Mouse (Mus musculus) frontal cortex, postnatal 14 days (tissue): Measurements from ENCODE around the gene Atn1.
"Not testable (repeated sequence)": the region's sequence is repeated elsewhere in the genome, so short reads cannot be mapped to it uniquely, and the experiment has no call there.

Experiments used
- DNase-seq, 2 experiments: peaks; one replicate each; pipeline ENCODE4 v3.0.0; 2022; ENCODE audit warnings: low spot score in 2 of 2

Gene Atn1

DNA sequence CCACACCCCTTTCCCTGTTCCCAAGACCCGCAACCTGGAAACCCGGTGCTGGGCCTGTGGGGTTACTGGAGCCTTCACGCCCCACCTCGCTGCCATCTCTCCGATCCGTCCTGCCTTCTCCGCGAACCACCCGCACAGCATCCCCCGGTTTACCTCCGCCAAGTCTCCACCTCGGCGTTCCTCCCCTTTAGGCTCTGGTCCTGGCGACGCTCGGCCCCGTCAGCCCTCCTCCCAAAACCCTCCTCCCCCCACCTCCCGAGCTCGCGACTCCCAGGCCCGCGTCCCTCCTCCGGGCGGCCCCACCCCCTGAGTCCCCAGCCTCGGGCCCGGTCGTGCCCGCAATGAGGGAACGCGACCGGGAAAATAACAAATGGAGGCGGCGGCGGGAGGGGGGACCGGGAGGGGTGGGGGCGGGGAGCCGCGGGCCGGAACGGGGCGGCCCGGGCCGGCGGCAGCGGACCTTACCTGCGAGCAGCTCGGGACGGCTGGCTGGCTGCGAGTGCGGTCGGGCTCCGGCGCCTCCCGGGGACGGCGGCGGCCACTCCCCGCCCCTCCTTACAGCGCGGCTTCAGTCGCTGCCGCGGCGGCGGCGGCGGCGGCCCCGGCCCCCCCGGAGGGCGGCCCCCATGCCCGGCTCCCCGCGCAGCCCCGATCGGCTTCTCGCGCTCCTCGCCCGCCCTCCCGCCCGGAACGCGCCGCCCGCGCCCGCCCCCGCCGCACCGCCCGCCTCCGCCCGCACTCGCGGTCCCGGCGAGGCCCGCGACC is at the start of gene Atn1, which contains the start of gene Gm45234:
Atn1 (minus strand) TSS at position 694 of the 765 bp plus-strand sequence.
Gm45234 (minus strand) TSS at position 191 of the 765 bp plus-strand sequence.
- DNase-seq = no peak

DNA sequence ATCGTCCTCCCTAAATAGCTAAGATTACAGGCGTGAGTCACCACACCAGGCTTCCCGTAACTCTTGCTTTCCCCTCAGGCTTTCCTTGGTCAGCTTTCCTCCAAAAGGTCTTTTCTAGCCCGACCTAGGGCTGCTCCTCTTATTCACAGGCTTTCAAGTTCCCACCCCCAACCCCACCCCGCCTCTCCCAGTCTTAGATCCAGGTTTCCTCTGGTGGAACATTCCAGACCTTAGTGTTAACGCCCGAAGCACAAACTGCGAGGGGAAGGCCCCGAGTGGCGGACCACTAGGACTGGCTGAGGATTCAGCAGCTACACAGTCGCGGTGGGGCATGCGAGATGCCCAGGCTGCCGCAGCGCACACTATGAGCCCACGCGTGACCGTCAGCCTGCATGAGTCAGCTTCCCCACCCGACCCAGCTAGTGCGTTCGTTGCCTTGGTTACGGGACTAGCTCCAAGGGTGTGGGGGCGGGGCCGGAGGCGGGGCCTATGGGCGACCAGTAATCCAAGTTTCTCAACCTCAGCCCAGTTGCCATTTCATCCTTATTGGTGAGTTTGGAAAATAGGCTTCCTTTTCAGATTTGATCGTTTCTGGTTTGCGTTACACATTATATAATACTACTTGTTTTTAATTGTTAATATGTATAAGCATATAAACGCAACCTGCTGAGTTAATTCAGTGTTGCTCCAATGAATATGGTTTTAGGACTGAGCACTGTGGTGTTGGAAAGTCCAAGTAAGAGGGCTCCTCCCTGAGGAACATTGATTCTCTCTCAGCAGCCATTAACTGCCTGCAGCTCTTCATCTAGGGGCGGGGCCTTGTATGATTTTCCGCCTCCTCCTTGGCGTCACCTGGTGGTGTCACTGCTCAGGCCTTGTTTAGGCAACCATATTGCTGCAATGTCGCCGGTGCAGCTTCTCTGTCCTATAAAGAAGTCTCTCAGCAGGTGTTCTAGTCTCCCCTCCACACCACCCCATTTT is 49.3 kb upstream of the Atn1 start:
- DNase-seq = peak; percentile 95

DNA sequence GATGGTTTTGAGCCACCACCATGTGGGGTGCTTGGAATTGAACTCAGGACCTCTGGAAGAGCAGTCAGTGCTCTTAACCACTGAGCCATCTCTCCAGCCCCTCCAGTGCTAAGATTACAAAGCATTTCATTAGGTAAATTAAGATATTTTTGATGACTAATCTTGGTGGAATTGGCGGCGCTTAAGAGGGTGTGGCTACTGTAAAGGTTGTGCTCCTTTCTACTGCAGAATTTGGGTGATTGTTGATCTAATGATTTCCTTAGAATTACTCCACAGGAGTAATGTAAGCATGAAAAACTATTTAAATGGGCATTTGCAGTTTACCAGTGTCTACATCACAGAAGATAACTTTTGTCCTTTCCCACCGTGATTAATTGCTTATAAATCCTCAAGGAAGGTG is 48.0 kb upstream of the Atn1 start:
- DNase-seq = no peak

DNA sequence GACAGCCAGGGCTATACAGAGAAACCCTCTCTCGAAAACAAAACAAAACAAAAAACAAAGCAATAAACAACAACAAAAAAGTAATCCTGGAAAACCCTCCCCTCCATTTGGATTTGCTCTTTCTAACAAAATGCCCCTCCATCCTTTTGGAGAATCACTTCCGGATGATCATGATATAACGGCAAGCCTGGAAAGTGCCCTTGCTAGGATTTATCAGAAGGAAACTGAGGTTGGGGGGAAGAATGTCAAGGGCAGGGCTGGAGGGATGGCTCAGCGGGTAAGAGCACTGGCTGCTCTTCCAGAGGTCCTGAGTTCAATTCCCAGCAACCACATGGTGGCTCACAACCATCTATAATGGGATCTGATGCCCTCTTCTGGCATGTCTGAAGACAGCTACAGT is 47.4 kb upstream of the Atn1 start:
- DNase-seq = not testable (repeated sequence)

DNA sequence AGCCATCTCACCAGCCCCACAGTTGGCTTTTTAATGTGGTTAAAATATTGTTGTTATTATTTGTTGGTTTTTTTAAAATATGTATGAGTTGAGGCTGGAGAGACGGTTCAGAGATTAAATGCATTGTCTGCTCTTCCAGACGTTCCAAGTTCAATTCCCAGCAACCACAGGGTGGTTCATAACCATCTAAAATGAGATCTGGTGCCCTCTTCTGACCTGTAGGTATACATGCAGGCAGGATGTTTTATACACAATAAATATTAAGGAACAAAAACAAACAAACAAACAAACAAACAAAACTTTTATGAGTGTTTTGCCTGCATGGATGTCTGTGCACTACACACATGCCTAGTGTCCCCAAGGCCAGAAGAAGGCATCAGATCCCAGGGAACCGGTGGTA is 46.7 kb upstream of the Atn1 start:
- DNase-seq = no peak

DNA sequence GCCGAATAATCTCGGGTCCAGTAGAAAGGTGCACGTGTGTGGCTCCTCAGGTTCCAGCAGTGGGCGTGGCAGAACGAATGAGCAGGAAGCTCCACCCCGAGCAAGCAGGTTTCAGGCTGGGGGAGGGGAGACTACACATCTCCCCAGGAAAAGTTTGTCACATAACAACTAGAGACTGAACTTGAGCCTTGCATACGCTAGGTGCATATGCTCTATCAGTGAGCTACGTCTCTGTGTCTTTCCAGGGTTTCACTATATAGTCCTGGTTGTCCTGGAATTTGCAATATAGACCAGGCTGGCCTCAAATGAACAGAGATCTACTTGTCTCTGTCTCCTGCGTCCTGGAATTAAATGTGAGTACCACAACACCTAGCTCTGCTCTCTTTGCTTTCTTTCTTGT is 46.1 kb upstream of the Atn1 start:
- DNase-seq = not testable (repeated sequence)

DNA sequence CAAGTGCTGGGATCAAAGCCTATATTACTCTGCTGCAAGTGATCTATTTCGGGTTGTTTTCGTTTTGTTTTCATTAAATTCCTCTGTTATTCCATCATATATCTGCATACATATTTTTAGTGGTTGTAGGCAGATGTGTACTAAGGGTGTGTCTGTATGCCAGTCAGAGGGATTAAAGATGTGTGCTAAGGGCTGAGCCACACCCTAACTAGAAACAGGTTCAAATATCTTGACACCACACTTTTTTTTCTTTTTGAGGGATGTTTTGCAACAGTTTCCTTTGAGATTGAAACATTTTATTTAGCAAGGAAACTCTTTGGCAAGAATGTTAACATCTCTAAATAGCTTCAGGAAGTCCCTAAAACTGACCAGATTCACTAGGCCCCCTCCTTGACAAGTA is 39.9 kb upstream of the Atn1 start:
- DNase-seq = no peak

DNA sequence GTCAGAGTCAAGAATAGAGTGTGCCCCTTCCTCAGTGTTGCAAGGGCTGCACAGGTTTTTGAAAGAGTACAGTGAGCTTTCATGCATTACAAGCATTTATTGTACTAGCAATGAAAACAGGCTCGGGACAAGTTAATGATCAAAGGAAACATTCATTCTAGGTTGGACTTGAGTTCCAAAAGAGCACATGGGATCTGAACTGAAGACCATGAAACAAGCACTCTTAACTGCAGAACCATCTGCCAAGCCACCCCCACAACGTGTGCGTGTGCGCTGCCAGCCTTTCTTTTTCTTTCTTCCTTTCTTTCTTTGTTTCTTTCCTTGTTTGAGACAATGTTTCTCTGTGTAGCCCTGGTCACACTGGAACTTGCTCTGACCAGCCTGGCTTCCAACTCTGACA is 39.5 kb upstream of the Atn1 start:
- no peak for DNase-seq

DNA sequence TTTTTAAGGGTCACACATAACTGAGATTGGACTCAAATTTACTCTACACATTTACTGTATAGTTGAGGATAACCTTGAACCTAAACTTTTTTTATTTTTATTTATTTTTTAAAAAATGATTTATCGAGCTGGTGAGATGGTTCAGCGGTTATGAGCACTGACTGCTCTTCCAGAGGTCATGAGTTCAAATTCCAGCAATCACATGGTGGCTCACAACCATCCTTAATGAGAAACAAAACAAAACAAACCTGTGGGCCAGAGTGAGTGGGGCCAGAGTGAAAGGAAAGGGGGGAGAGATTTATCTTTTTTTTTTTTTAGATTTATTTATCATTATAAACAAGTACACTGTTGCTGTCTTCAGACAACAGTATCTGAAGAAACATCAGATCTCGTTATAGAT is 35.6 kb upstream of the Atn1 start:
- DNase-seq = no peak

DNA sequence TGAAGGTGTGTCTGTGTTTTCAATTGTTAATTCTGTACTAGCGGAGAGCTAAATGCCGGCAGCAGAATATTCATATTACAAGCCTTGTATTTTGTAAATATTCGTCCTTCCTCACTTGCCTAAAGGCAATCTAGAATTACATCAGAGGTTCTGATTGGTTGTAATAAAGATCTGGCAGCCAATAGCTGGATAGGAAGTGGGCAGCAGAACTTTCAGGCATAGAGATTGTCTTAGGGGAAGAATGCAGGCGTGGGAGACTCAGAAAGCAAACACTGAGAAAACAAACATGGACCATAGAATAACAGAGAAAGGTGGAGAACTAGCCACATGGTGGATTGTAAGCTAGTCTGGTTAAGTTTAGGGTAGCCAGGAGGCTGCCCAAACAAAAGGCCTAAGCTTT is 33.8 kb upstream of the Atn1 start:
- DNase-seq = no peak

DNA sequence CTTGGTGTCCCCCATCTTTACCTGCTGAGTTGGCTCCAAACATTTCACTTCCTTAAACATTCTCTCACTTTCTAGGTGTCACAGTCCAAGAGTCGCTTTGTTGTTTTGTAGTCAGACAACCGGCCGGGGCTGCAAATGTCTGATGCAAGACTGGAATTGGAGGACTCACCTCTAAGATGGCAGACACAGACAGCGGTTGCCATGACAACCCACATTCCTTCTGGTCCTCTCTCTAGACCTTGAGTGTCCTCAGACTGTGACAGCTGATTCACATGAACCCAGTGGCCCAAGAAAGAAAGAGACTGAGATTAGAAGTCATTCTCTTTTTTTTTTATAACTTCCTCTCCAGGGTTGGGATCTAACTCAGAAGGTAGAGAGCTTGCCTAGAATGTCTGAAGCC is 33.2 kb upstream of the Atn1 start:
- DNase-seq = no peak

DNA sequence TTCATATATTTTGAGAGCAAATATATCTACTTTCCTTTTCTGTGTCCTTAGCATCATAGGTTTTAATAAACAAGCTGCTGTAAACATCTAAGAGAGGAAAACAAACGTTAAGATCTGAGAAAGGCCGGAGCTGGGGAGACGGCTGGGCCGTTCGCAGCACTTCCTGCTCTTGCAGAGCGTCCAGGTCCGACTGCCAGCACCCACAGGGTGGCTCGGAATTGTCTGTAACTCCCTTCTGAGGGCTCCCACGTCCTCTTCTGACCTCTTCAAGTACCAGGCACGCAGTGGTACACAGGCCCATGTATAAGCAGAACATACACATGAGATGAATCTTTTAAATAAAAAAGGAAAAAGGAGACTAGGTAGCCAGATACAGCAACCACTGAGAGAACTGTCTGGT is 31.4 kb upstream of the Atn1 start:
- DNase-seq = no peak

DNA sequence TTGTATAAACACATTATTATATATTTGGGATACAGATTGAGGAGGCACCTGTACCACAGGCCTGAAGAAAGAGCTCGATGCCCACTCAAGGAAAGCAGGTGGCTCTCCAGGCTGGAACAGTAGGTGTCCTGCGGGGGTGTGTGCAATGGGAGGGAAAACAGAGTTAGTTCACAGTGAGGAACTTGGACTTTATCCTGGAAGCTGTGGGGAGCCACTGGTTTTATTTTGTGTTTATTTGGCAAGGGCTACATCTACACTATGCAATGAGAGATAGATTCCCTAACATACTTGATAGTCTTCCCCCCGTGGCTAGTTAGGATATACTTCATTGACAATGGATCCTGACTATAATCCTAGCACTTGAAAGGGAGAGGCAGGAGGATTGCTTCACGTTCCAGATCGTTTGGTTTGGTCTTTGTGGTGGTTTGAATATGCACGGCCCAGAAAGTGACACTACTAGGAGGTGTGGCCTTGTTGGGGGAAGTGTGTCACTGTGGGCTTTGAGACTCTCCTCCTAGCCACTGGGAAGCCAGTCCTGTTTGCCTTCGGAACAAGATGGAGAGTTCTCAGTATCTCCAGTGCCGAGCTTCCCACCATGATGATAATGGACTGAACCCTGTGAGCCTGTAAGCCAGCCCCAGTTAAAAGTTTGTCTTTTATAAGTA is 30.6 kb upstream of the Atn1 start:
- no peak for DNase-seq

DNA sequence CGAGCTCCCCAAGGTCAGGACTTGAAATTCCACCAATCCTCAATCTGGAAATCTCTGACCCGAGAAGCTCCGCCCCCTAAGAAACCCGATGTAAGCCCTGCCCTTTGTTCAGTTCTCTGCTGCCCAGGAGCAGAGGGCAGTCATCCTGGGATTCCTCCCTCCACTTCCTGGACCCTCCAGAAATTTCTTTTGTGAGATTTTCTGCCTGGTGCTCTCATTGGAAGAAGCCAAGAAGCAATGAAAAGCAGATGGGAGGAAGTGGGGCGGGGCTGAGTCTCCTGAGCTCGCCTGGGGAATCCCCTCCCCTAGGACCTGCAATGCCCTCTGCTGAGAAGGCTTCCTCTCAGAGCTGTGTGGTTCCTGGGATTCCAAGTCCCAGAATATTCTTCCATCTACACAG is 26.1 kb upstream of the Atn1 start:
- DNase-seq = no peak

DNA sequence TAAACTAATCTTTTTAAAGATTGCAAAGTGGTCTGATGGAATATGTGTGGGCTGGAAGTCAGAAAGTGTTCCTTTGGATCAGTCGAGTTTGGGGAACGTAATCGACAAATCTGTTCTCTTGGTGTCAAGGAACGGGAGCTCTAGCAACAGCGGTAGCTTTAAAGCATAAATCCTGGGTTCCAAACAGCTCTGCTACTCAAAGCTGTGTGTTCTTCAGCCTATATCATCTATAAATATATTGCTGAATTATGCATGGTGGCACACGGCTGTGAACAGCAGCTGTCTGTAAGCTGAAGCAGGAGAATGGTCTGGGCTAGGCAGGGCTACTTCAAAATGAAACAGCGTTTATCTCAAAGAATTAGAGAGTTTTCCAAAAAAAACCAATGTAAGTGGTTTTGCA is 24.6 kb upstream of the Atn1 start:
- no peak for DNase-seq

DNA sequence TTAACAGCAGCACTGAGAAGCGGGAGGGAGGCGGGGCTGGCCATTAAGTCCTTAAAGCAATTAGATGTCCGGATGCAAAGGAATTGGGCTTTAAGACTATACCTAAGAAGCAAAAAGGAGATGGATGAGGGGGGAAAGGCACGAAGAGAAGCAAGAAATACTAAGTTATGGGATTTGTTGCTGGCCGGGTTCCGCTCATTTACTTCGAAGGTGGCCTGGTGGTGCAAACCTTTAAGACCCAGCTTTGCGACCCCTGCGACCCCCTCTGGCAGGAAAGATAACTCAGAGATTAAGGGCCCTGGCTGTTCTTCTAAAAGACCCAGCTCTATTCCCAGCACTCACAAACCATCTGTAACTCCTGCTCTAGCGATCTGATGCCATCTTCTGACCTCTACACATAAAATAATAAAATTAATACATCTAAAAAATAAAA is 23.7 kb upstream of the Atn1 start:
- no peak for DNase-seq

DNA sequence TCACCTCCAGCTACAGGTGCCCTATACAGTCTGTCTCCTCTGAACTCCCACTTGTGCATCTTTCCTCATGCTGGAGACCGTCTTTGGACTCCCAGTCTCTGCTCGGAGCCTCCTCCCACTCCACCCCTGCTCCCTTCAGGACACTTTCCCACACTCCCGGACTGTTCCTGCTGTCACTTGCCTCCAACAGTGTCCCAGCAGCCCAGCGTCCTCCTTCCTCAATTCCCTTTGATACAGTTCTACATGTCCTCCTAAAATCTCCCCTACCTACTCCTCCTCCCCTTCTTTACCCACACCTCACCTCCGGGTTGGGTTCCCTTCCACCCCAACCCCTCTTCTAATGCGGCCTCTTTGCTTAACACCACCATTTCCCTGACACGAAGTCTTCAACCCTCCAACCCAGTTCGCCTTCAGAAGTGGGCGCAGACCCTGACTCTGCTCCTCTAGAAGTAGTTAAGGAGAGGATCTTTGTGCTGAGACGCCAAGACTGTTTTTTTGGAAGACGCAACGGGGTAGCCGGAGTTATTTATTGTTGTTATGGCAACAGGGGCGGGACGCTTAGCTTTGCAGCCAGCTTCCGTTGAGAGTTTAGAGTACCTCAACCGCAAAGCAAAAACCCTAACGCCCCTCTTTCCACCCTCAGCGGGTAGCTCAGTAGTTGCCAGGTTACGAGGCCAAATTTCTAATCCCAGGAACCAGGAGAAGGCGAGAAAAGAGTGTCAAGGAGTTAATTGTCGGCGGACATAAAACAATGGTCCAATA is 23.1 kb upstream of the Atn1 start, which contains the start of gene Lrrc23:
Lrrc23 (minus strand) TSS at position 506 of the 762 bp plus-strand sequence.
- no peak for DNase-seq

DNA sequence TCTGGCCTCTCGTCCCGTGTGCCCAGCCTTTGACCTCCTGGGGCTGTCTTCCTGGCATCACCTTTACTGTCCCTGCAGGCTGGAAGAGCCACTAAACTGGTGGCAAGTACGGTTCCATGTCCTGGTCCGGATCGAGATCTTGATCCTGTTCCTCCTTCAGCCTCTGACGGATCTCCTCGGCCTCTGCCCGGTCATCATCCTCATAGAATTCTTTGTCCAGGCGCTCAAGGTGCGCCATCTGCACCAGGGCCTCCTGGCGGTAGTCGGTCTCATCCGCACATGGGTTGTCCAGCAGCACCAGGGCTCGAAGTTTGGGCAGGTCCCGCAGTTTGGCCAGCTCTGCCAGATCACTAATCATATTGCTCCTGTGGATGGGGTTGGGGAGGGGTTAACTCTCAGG is 14.2 kb upstream of the Atn1 start:
- no peak for DNase-seq

DNA sequence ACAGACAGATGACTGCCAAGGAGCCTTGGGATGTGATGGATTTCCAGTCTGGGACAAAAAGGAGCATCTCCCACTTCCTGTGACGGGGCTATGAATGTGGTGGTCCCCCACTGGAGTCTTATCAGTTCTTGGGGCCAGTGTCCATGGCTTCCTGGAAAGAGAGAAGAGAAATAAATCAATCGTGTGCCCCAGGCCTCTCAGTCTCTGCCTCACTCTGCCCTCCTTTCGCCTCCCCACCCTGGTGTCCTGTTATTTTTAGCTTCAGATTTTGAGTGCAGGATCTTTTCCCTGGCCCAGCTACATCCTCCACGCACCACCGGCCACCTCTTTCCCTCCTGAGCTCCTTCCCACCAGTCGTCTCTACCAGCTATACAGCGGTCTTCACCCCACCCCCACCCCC is 13.7 kb upstream of the Atn1 start:
- DNase-seq = no peak

DNA sequence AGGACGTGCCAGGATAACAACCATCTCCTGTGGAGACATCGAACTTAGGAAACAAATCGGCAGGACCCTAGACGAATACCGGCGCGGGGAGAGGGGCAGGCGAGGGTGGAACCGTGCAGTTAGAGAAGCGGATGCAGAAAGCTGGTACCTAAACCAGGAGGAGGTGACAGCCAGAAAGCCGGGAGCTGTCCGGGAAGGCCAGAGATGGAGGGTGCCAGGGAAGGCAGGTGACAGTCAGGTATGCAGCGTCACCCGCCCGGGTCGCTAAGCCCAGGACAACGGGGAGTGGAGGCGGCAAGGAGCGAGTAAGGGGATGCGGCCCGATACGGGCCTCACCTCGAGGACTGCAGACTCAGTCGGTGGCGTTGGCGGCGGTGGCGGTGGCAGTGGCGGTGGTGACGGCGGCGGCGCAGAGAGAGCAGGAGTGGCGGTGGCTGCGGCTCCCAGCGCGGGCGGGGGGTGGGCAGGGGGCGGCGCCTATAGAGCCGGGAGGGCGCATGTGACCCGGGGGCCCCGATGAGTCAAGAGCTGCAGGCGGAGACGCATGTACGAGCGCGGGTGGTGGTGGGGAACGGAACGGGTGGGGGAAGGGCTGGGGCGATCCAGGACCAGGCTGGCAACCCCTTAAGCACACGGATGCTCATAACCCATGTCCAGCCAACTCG is 12.9 kb upstream of the Atn1 start, which contains the start of gene Eno2:
Eno2 (minus strand) TSS at position 573 of the 665 bp plus-strand sequence.
- DNase-seq = peak in 1 of 2 experiments; percentile 63

DNA sequence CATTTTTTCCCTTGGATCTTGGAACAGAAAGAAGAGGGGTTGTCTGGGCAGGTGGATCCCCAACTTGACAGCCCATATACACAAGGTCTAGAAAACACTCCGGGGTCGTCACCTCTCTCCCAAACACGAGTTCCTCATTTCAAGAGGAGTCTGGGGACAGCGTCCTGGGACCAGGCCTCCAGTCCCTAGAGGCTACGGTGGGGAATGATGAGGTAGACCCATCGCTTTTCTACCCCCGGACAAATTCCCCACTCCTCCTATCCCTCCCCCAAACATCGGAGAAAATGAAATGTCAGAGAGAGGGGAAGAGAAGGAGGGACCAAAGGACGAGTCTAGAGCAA is 12.3 kb upstream of the Atn1 start:
- no peak for DNase-seq
